Mouse (Mus musculus) heart, embryonic 10.5 days (tissue): ENCODE data around the gene Iqca. TPM values are rescaled to one million over a fixed set of nuclear protein-coding genes. Genes with fewer than 3 reads are reported as not detected.
A peak's percentile ranks its signal among the peaks of the same experiment; 100 is the strongest.

Experiments
- DNase-seq: peaks from one replicate; pipeline ENCODE4 v3.0.0-alpha.2; 2017; ENCODE audit warnings: low spot score
- H3K27ac ChIP-seq: fragments of 300-500 bp; sonication (generic); 2 replicates; pipeline ENCODE4 v1.5.1; 2016; ENCODE audit warnings: mild to moderate bottlenecking
- H3K27me3 ChIP-seq: fragments of 300-500 bp; sonication (generic); 2 replicates; pipeline ENCODE4 v1.6.1; 2016; ENCODE audit warnings: mild to moderate bottlenecking; ENCODE audit not compliant: poor library complexity, insufficient read depth, severe bottlenecking
- H3K36me3 ChIP-seq: fragments of 300-500 bp; sonication (generic); 2 replicates; pipeline ENCODE4 v1.6.1; 2016; ENCODE audit warnings: mild to moderate bottlenecking, moderate library complexity
- H3K4me1 ChIP-seq: fragments of 300-500 bp; sonication (generic); 2 replicates; pipeline ENCODE4 v1.6.1; 2016; ENCODE audit warnings: mild to moderate bottlenecking
- H3K4me3 ChIP-seq: fragments of 300-500 bp; sonication (generic); 2 replicates; pipeline ENCODE4 v1.5.1; 2016; ENCODE audit warnings: mild to moderate bottlenecking, moderate library complexity
- H3K9me3 ChIP-seq: fragments of 300-500 bp; sonication (generic); 2 replicates; pipeline ENCODE4 v1.6.1; 2016; ENCODE audit warnings: mild to moderate bottlenecking, moderate library complexity
- WGBS: fragments of 180-500 bp; shearing (Covaris S2); methylation state at CpG from one replicate; pipeline ENCODE4 v1.1.7; 2016; 5-methylcytosine and 5-hydroxymethylcytosine counted together
- polyA plus RNA-seq: library from polyadenylated mRNA; unstranded; fragments of >200 nt; fragmentation: Nextera tagmentation; extraction: Ambion mirVana; gene quantifications from 2 replicates; pipeline ENCODE4 v1.2.1, GENCODE M21; 2016

Gene Iqca
- polyA plus RNA-seq, 1 experiment from 2014 or later = 0.16 TPM

GRCm38 (mm10) chr1:90085526-90086157, 67.6 kb downstream of the Iqca start:
- H3K9me3 ChIP-seq = no peaks in the 10 kb centered on the region
- WGBS = 40% methylated on average over 6 of the region's 6 CpGs
- peaks cover 3% of the 10 kb centered on the region; the same call in 1 of the 2 replicates for H3K4me1 ChIP-seq
- no peaks in the 10 kb centered on the region for H3K27me3 ChIP-seq
- DNase-seq = no peak
- H3K36me3 ChIP-seq = no peaks in the 10 kb centered on the region
- H3K27ac ChIP-seq = no peak overlapping the region
- no peak overlapping the region for H3K4me3 ChIP-seq

DNA sequence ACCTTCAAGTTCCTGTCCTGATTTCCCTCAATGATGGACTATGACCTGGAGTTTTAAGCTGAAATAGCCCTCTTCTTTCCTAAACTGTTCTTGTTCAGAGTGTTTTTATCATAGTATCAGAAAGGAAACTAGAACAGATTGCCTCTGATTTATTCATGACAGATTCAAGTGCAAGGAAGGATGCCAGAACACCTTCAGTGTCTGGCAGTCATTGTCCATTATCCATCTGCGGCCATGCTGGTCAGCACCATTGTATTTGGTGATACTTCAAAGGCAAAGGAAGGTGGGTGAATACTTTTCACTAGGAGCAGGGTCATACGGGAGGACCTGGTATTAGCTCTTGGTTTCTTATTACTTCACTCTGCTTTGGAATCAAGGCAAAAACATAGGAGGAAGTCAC, 76.9 kb downstream of the Iqca start:
- H3K9me3 ChIP-seq = no peaks in the 10 kb centered on the region
- no peak for DNase-seq
- H3K36me3 ChIP-seq = no peaks in the 10 kb centered on the region
- H3K27me3 ChIP-seq = no peaks in the 10 kb centered on the region
- no peaks in the 10 kb centered on the region for H3K4me1 ChIP-seq
- no peak overlapping the region for H3K27ac ChIP-seq
- 74% methylated on average over 2 of the region's 2 CpGs for WGBS
- no peak overlapping the region for H3K4me3 ChIP-seq

GRCm38 (mm10) chr1:90074779-90075178, 78.4 kb downstream of the Iqca start:
- 80% methylated on average over 5 of the region's 5 CpGs for WGBS
- H3K36me3 ChIP-seq = no peaks in the 10 kb centered on the region

GRCm38 (mm10) chr1:90071812-90072580, 81.2 kb downstream of the Iqca start:
- H3K27ac ChIP-seq = no peak overlapping the region
- H3K9me3 ChIP-seq = no peaks in the 10 kb centered on the region
- DNase-seq = no peak
- no peak overlapping the region for H3K4me3 ChIP-seq
- 86% methylated on average over 13 of the region's 13 CpGs for WGBS
- no peaks in the 10 kb centered on the region for H3K36me3 ChIP-seq
- H3K4me1 ChIP-seq = no peaks in the 10 kb centered on the region
- H3K27me3 ChIP-seq = 0 out of 2 replicates have a peak, but pooled peaks cover 31% of the 10 kb centered on the region

More at GRCm38 (mm10) chr1:90074779-90075178, 78.4 kb downstream of the Iqca start:
- no peaks in the 10 kb centered on the region for H3K4me1 ChIP-seq
- no peak overlapping the region for H3K4me3 ChIP-seq
- 0 out of 2 replicates have a peak, but pooled peaks cover 8% of the 10 kb centered on the region for H3K27me3 ChIP-seq
- no peaks in the 10 kb centered on the region for H3K9me3 ChIP-seq
- no peak overlapping the region for H3K27ac ChIP-seq
- no peak for DNase-seq

DNA sequence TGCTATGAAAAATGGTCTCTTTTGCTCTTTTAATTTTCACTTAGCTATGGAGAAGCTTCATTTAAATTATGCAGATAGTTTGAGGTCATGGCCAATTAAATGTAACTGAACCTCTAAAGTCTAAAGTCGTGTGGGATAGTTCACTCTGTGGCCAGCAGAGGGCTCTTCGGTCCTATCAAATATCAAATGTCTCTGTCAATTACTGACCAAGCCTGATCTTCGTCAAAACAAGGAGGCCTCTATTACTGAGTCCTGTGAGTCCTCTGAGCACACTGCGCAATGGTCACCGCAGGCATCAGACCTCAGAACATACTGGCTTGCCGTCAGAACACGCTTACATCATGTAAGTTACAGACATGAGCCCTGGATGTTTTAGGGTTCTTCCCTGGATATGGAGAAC, 92.6 kb downstream of the Iqca start:
- Histone ChIP-seq H3K27me3 (peaks cover 26% of the 10 kb centered on the region), H3K4me3 (no peak overlapping the region), H3K27ac (no peak overlapping the region), H3K4me1 (peaks cover 6% of the 10 kb centered on the region; the same call in 1 of the 2 replicates), H3K36me3 (no peaks in the 10 kb centered on the region), H3K9me3 (no peaks in the 10 kb centered on the region)
- no peak for DNase-seq
- 20% methylated on average over 7 of the region's 7 CpGs for WGBS

DNA sequence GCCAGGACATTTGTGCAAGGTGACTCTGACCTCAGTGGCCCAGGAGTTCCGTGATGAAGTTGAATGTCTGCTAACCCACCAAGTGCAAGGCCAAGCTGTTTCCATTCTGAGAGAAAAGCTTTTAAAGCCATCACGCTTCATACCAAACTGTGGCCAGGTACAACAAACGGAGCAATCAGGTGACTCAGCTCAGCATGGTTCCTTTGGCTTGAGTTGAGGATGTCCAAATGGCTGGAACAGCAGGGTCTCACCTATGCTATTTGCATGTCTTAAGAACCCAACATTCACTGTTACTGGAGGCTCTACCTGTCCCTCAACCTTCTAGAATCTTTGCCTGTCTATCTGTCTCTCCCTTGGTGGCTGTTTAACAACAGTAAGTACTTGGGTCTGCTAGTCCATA, 93.1 kb downstream of the Iqca start:
- Histone ChIP-seq H3K27ac (no peak overlapping the region), H3K9me3 (no peaks in the 10 kb centered on the region), H3K4me3 (no peak overlapping the region), H3K36me3 (no peaks in the 10 kb centered on the region), H3K4me1 (peaks cover 6% of the 10 kb centered on the region; the same call in 1 of the 2 replicates), H3K27me3 (peaks cover 26% of the 10 kb centered on the region)
- no peak for DNase-seq
- 52% methylated on average over 3 of the region's 3 CpGs for WGBS

DNA sequence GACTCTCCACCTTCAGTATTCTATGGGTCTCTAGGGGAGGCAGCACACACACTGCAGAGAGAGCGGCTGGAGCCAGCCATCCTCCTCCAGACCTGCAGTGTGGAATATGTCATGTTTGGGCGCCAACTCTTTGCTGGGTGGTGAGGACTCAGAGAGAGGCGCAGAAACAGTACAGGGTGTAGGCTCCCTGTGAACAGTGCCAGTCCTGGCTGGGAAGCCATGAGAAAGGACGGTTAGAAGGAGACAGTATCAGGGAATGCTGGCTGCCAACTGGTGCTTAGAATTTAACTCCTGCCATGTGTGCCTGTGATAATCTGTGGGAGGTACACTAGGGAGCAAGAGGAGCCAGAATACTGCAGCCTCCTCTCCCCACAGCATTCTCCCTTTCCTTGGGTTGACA, 98.2 kb downstream of the Iqca start:
- 78% methylated on average over 4 of the region's 4 CpGs for WGBS
- H3K9me3 ChIP-seq = no peaks in the 10 kb centered on the region
- H3K27me3 ChIP-seq = peaks cover 20% of the 10 kb centered on the region; the same call in 1 of the 2 replicates
- H3K27ac ChIP-seq = no peak overlapping the region
- H3K36me3 ChIP-seq = no peaks in the 10 kb centered on the region
- H3K4me3 ChIP-seq = no peak overlapping the region
- peaks cover 9% of the 10 kb centered on the region; the same call in 1 of the 2 replicates for H3K4me1 ChIP-seq
- no peak for DNase-seq

DNA sequence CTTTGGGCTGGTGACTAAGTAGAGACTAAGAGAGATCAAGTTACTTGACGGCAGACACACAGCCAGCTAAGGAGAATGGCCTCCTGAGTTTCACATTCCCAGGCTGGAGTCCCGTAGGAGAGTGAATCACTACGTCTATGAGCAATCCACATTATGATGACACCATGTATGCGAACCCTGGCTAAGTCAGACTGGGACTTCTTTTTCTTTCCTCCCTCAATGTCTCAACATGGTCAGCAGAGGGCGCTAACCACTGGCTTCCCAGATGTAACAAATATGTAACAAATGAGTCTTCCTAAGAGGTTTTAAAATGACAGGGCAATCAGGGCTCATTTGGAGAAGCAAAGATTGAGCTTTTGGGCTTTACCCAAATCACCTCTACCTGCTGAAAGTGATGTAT, 101.9 kb downstream of the Iqca start:
- no peak overlapping the region for H3K27ac ChIP-seq
- WGBS = 27% methylated on average over 5 of the region's 5 CpGs
- DNase-seq = no peak

DNA sequence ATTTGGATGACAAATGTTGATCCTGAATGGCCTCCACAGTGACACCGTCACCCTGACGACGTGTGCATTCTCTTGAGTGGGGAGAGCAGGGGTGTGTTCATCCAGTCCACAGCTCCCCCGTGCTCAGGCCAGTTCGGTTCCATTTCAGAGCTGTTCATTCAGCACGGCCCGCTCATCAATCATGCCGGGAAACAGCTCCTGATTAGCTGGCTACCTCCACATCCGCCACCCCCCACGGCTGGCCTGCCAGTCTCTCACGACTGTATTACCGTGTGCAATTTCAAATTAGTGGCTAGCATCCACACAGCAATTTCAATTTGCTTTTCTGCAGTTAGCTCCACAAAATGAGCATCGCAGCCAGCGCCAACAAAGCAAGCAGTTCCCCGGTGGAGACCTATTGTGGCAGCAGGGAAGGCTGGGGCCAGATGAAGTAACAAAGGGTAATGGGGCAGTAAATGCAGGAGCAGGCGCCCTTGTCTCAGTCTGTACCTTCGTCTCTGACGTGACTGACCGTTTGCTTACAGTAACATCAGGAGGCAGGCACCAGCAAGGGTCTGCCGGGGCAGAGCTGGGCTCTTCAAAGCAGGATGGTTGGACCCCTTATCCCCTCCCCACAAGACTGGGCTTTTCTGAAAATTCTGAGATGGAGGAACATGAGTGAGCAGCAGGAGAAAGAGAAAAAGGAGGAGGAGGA, 103.0 kb downstream of the Iqca start:
- Histone ChIP-seq H3K36me3 (no peaks in the 10 kb centered on the region), H3K27me3 (peaks cover 31% of the 10 kb centered on the region), H3K27ac (peak overlapping the region; percentile 52), H3K4me3 (no peak overlapping the region), H3K4me1 (peaks cover 10% of the 10 kb centered on the region; the same call in 1 of the 2 replicates), H3K9me3 (no peaks in the 10 kb centered on the region)
- DNase-seq = no peak
- 54% methylated on average over 20 of the region's 20 CpGs for WGBS

More for the DNA sequence above, 101.9 kb downstream of the Iqca start:
- Histone ChIP-seq H3K9me3 (no peaks in the 10 kb centered on the region), H3K27me3 (peaks cover 26% of the 10 kb centered on the region; the same call in 1 of the 2 replicates), H3K4me3 (no peak overlapping the region), H3K4me1 (peaks cover 10% of the 10 kb centered on the region; the same call in 1 of the 2 replicates), H3K36me3 (no peaks in the 10 kb centered on the region)

GRCm38 (mm10) chr1:90028305-90028704, 124.9 kb downstream of the Iqca start:
- DNase-seq = no peak
- Histone ChIP-seq H3K4me3 (no peak overlapping the region), H3K27me3 (peaks cover 11% of the 10 kb centered on the region; the same call in 1 of the 2 replicates), H3K27ac (no peak overlapping the region), H3K4me1 (0 out of 2 replicates have a peak, but pooled peaks cover 3% of the 10 kb centered on the region), H3K9me3 (no peaks in the 10 kb centered on the region), H3K36me3 (no peaks in the 10 kb centered on the region)
- 67% methylated on average over 2 of the region's 2 CpGs for WGBS

DNA sequence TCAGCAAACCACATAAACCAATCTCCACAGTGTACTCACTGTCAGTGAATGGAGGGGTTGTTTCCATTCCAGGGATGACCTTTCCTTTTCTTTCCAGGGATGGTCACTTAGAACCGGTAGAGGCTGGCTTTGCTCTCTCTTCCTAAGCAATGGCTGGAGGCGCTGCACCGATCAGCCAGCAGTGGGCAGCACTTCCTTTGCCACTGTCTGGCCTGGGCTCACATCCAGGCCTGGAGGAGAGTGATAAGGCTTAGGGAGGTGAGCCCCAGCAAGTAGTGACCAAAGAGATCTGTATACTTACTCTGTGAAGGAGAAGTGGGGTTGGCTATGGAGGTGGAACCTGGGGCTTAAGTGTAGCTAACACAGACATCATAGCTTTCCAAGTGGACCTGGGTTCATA, 126.3 kb downstream of the Iqca start:
- H3K9me3 ChIP-seq = no peaks in the 10 kb centered on the region
- H3K27ac ChIP-seq = no peak overlapping the region
- H3K4me3 ChIP-seq = no peak overlapping the region
- DNase-seq = no peak
- 26% methylated on average over 3 of the region's 3 CpGs for WGBS
- H3K27me3 ChIP-seq = peaks cover 11% of the 10 kb centered on the region; the same call in 1 of the 2 replicates
- H3K36me3 ChIP-seq = no peaks in the 10 kb centered on the region
- 0 out of 2 replicates have a peak, but pooled peaks cover 3% of the 10 kb centered on the region for H3K4me1 ChIP-seq

DNA sequence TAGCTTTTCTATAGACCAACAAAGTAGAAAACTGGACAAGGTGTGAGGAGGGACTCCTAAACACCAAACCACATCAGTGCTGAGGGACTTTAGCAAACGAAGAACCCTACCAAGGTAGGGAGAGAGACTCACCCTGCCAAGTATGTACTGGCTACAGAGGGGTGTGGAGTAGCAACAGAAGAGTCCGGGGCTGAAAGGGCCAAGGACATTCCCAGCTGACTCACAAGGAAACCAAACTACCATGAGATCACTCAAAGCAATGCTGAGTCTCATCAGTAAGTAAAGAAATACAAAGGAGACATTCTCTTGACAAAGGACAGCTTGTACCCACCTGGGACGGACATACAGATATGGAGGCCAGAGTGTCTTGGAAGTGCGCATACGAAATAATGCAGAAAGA, 132.9 kb downstream of the Iqca start:
- H3K27ac ChIP-seq = no peak overlapping the region
- DNase-seq = no peak
- H3K27me3 ChIP-seq = peaks cover 7% of the 10 kb centered on the region; the same call in 1 of the 2 replicates
- 79% methylated on average over 5 of the region's 5 CpGs for WGBS
- H3K4me1 ChIP-seq = 0 out of 2 replicates have a peak, but pooled peaks cover 8% of the 10 kb centered on the region
- H3K4me3 ChIP-seq = no peak overlapping the region
- no peaks in the 10 kb centered on the region for H3K9me3 ChIP-seq
- H3K36me3 ChIP-seq = no peaks in the 10 kb centered on the region
